Mouse (Mus musculus) kidney, adult 2 months (tissue): Measurements from ENCODE around the gene Pfkm. TPM values are rescaled to one million over a fixed set of nuclear protein-coding genes. Genes with fewer than 3 reads are reported as not detected.

ENCODE experiments used
- DNase-seq: peaks from one replicate; pipeline ENCODE4 v3.0.0; 2021
- H3K27ac ChIP-seq: fragments of 200-500 bp; 2 replicates; pipeline ENCODE4 v1.5.1; 2012; ENCODE audit warnings: low read depth, low read length, control low read depth, inconsistent platforms; ENCODE audit not compliant: insufficient read depth
- H3K27me3 ChIP-seq: fragments of 200-500 bp; replicated peaks from 2 replicates; pipeline ENCODE4 v1.6.1; 2012; ENCODE audit warnings: mild to moderate bottlenecking, moderate library complexity, low read length, inconsistent platforms; ENCODE audit not compliant: control insufficient read depth, insufficient read depth
- H3K36me3 ChIP-seq: fragments of 200-500 bp; 2 replicates; pipeline ENCODE4 v1.6.1; 2012; ENCODE audit warnings: mild to moderate bottlenecking, moderate library complexity, low read length, inconsistent platforms; ENCODE audit not compliant: control insufficient read depth, insufficient read depth
- H3K4me1 ChIP-seq: fragments of 200-500 bp; 2 replicates; pipeline ENCODE4 v1.6.1; 2011; ENCODE audit warnings: low read length; ENCODE audit not compliant: control insufficient read depth, insufficient read depth
- H3K4me3 ChIP-seq: fragments of 200-500 bp; 2 replicates; pipeline ENCODE4 v1.5.1; 2011; ENCODE audit warnings: mild to moderate bottlenecking, low read depth, low read length, control low read depth; ENCODE audit not compliant: insufficient read depth
- CTCF ChIP-seq: fragments of 200-500 bp; conservative IDR thresholded peaks from 2 replicates; pipeline ENCODE4 v1.5.1; 2011; ENCODE audit warnings: low read depth, mild to moderate bottlenecking, control low read depth, low read length, moderate library complexity, mixed read lengths; ENCODE audit not compliant: insufficient read depth, insufficient read length
- POLR2A ChIP-seq: fragments of 200-500 bp; IDR thresholded peaks from one replicate; pipeline ENCODE4 v1.6.1; 2011; ENCODE audit warnings: low read depth, low read length, control low read depth
- WGBS: fragments of 180-500 bp; shearing (Covaris S2); methylation state at CpG from one replicate; pipeline ENCODE4 v1.1.7; 2018; 5-methylcytosine and 5-hydroxymethylcytosine counted together
- polyA plus RNA-seq: library from polyadenylated mRNA; depleted of rRNA; stranded (reverse); fragments of >200 nt; gene quantifications from 2 replicates; pipeline ENCODE4 v1.2.3, GENCODE M21; 2012

Gene Pfkm
- polyA plus RNA-seq, 1 experiment: 56.2 TPM

GRCm38 (mm10) chr15:98066602-98067001, 25.8 kb upstream of the Pfkm start:
- Histone ChIP-seq H3K4me3 (no peak overlapping the region), H3K4me1 (no peaks in the 10 kb centered on the region), H3K27ac (no peak overlapping the region), H3K27me3 (no peaks in the 10 kb centered on the region), H3K36me3 (peaks cover 3% of the 10 kb centered on the region; the same call in 1 of the 2 replicates)
- no peak for DNase-seq
- TF ChIP-seq CTCF: no peak
- no peak for TF ChIP-seq POLR2A
- WGBS: 91% methylated on average over 12 of the region's 12 CpGs

DNA sequence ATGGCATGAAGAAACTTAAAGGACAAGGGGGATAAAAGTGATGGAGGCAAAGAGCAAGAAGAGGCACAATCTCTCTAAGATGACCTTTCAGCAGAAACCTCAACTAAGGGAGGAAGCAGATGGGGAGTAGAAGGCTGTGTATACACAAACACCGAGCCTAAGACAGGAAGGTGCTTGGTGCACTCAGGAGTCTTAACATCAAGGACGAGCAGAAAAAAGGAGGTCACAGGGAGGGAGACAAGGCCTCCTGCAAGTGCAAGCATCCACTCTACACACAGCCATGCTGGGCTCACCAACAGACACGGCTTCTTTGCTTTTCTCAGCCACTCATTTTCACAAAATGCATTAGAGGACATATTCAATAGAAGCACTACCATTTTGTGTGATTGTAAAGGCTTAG, 24.9 kb upstream of the Pfkm start:
- H3K4me3 ChIP-seq: no peak overlapping the region
- no peak for DNase-seq
- H3K27ac ChIP-seq: no peak overlapping the region
- no peak for TF ChIP-seq CTCF
- TF ChIP-seq POLR2A: no peak
- H3K36me3 ChIP-seq: peaks cover 1% of the 10 kb centered on the region; the same call in 1 of the 2 replicates
- WGBS: 67% methylated on average over 3 of the region's 3 CpGs
- no peaks in the 10 kb centered on the region for H3K27me3 ChIP-seq
- no peaks in the 10 kb centered on the region for H3K4me1 ChIP-seq

- Histone ChIP-seq H3K4me1 (no peaks in the 10 kb centered on the region), H3K4me3 (no peak overlapping the region), H3K36me3 (no peaks in the 10 kb centered on the region; the same call in 1 of the 2 replicates), H3K27me3 (no peaks in the 10 kb centered on the region), H3K27ac (no peak overlapping the region)
- 90% methylated on average over 9 of the region's 9 CpGs for WGBS
- DNase-seq: no peak
- TF ChIP-seq CTCF: no peak
- no peak for TF ChIP-seq POLR2A
Measured at GRCm38 (mm10) chr15:98068506-98068905, 23.9 kb upstream of the Pfkm start.

DNA sequence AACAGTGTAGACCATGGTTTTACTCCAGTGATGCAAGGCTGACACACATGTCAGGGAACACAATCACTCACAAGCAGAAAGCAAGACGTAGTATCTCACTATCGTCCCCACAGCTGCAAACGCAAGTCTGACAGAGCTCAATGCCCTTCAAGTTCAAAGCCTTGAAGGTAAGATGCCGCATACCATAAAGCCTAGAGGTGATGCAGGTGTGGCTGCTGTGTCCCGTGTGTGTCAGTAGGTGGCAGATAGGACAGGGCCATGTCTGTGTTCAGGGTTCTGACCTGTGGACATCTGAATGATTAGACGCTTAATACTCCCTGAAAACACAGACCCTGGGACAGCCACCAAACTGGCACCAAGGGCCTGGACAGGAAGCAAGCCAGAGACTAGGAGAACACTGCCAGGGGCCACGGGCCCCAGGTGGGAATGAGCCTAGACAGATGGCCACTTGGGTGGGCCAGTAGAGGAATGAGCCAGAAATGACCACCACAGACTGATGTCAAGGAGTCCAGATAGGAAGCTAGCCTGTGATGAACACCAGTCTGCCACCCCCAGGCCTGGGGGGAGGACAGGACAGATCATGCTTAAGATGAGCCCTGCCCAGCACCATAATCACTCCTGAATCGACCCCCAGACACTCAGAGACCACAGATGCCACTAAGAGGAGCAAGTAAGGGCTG, 22.7 kb upstream of the Pfkm start:
- WGBS: 86% methylated on average over 8 of the region's 8 CpGs

GRCm38 (mm10) chr15:98070376-98070775, 22.0 kb upstream of the Pfkm start:
- 89% methylated on average over 3 of the region's 3 CpGs for WGBS

More for the DNA sequence above, 22.7 kb upstream of the Pfkm start:
- Histone ChIP-seq H3K36me3 (no peaks in the 10 kb centered on the region; the same call in 1 of the 2 replicates), H3K4me1 (no peaks in the 10 kb centered on the region), H3K27me3 (no peaks in the 10 kb centered on the region), H3K4me3 (no peak overlapping the region), H3K27ac (no peak overlapping the region)
- TF ChIP-seq POLR2A (no peak), CTCF (0 out of 2 replicates have a peak, but pooled peaks have one; percentile 17)
- DNase-seq: no peak

DNA sequence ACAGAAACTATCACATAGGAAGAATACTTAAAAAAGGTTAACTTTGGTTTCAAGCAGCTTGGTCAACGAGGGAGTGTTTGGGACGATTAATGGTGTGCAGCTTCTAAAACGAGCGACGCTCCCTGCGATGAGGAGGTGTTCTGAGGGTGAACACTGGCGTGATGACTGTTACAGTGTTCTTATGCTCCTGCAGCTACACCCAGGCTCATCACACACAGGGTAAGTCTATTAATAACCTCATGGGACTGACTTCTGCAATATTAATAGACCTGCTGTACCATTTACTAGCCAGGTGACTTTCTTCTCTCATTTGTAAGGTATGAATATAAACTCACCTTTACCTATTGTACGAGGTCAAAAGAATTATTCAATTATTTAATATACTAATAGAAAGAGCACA, 17.9 kb upstream of the Pfkm start:
- TF ChIP-seq CTCF (no peak), POLR2A (no peak)
- no peaks in the 10 kb centered on the region for H3K36me3 ChIP-seq
- DNase-seq: no peak

More at GRCm38 (mm10) chr15:98070376-98070775, 22.0 kb upstream of the Pfkm start:
- no peak overlapping the region for H3K27ac ChIP-seq
- TF ChIP-seq CTCF (no peak), POLR2A (no peak)
- no peaks in the 10 kb centered on the region for H3K36me3 ChIP-seq
- H3K4me1 ChIP-seq: no peaks in the 10 kb centered on the region
- no peaks in the 10 kb centered on the region for H3K27me3 ChIP-seq
- no peak for DNase-seq
- no peak overlapping the region for H3K4me3 ChIP-seq

DNA sequence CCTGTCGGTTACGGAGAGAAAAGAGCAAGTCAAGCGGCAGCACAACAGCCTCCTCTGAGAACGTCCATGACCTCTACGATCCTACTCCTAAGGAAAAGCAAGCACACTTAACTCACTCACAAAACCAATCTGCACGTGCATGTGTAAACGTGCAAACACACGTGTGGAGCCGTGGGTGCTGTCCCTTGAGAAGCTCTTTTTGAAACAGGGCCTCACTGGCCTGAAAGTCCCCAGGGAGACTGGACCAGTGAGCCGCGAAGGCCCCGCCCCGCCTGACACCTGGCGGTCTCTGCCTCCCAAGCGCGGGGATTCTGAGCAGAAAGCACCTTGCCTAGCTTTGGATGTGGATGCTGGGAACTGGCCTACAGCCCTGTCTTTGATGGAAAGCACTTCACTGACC, 17.4 kb upstream of the Pfkm start:
- H3K4me1 ChIP-seq: no peaks in the 10 kb centered on the region
- no peaks in the 10 kb centered on the region for H3K36me3 ChIP-seq

More for the DNA sequence above, 17.9 kb upstream of the Pfkm start:
- Histone ChIP-seq H3K4me3 (no peak overlapping the region), H3K4me1 (no peaks in the 10 kb centered on the region), H3K27me3 (no peaks in the 10 kb centered on the region), H3K27ac (no peak overlapping the region)
- WGBS: 84% methylated on average over 8 of the region's 8 CpGs

More for the DNA sequence above, 17.4 kb upstream of the Pfkm start:
- no peaks in the 10 kb centered on the region for H3K27me3 ChIP-seq
- no peak overlapping the region for H3K27ac ChIP-seq
- 74% methylated on average over 16 of the region's 16 CpGs for WGBS
- no peak for DNase-seq
- H3K4me3 ChIP-seq: no peak overlapping the region
- no peak for TF ChIP-seq POLR2A
- TF ChIP-seq CTCF: no peak
